Mouse (Mus musculus) thymus, adult 18-20 months (tissue): Measurements from ENCODE around the gene Trp53bp2.

Experiments used
- DNase-seq, 2 experiments: peaks; one replicate each; pipeline ENCODE4 v3.0.0; 2022; ENCODE audit warnings: mixed read lengths in 2 of 2

Gene Trp53bp2

GRCm38 (mm10) chr1:182461813-182462212, 52.8 kb downstream of the Trp53bp2 start:
- DNase-seq, result no peak

DNA sequence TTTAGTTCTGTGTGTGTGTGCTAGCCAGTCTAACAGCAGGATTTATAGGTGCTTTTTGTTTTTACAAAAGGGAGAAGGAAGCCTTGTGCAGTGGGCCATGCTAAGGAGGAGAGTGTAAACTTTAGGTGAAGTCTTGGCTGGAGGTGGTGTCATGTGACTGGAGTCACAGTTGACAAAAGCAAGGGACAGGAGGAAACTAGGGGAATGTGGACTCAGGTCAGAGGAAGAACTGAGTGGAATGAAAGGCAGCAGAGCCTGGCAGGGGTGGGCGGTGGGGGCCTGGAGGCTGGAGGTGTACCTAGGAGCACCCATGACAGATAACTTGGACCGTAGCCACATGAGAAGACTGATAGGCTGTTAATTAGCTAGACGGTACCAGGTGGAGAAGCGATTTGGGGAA, 56.3 kb downstream of the Trp53bp2 start:
- no peak for DNase-seq

GRCm38 (mm10) chr1:182465978-182466377, 57.0 kb downstream of the Trp53bp2 start:
- DNase-seq, result no peak

GRCm38 (mm10) chr1:182475005-182475796, 66.2 kb downstream of the Trp53bp2 start:
- DNase-seq, result no peak

DNA sequence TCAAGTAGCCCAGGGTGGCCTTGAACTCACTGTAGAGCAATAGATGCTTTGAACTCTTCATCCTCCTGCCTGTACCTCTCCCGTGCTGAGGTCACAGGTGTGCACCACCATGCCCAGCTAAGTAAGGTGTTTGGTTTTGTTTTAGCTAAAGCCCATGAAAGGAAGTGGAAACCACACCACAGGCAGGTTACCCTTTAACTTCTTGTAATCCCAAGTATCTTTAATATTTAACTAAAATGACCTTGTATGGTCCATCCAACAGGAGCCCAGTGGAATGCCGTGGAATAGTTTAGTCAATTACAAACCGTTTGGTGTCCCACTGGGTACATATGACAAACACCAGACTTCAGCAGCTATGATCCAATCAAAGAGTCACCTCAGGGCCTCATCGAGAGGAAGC, 70.0 kb downstream of the Trp53bp2 start:
- DNase-seq, result no peak

DNA sequence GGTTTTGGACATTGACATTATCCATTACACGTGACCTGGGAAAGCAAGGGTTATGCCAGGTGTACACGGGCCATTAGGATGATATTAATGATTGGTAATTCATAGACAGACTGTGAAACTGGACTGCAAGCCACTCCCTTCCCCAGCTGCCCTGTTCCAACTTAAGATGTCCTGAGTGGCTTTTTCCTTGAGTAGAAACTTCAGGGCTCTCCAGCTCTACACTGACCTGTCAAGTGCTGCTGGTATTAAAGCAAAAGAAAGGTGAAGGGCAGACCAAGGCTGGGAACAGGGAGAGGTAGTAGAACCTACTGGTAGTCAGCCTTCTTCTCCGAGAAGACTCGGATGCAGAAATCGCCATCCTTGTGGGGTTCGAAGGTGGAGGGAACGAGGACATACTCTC, 72.2 kb downstream of the Trp53bp2 start:
- DNase-seq, result no peak

GRCm38 (mm10) chr1:182481646-182482295, 72.8 kb downstream of the Trp53bp2 start:
- no peak for DNase-seq

DNA sequence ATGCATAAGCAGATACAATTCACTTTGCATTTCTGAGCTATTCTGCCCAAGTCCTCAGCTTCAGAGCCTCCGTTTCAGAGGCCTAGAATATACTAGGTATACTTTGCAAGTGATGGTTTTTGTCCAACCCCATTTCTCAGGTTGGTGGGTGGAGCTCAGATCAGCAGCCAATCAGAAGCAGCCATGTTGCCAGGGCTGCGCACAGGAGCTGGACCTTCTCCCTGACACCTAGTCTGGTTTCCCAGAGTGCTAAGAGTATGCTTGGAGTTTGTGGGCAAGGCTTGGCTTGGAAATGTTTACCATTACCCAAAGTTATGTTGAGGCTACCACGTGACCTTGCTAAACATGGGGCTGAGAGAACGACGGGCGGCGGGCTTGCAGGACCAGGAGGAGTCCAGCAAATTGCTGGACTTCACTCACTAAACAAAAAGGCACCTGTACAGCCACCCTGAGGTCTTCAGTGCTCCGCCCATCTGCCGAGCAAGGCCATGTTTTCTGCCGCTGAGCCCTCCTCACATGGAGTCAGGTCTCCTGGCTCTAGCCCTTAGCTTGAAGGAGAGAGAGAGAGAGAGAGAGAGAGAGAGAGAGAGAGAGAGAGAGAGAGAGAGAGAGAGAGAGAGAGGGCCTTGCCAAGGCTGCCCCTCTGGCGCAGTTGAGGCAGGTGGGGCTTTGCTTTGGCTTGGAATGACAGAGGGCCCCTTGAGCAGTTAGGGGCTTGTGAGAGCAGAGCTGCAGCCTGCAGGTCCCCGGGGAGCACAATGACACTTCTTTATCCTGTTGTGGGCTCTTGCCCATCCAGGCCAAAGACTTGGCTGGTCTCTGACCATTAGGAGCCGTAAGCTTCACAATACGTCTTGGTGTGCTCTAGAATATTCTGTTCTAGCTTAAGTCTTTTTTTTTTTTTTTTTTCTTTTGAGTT, 74.3 kb downstream of the Trp53bp2 start:
- DNase-seq, result no peak

DNA sequence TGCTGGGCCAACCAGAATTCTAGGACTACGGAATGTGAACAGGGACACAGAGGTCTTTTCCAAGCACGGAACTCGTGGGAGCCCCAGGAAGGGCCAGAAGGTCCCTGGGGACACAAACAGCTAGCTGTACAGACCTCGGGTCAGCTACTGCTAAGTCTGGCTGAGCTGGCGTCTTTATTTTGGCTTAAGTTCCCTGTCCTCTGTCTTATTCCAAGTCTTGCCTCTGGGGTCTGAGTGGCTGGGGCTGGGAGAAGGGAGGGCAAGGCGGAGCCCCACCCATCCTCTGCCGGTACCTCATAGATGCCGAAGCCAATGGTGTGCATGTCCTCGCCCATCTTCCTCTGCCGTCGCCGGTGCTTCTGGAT, 74.9 kb downstream of the Trp53bp2 start:
- no peak for DNase-seq

DNA sequence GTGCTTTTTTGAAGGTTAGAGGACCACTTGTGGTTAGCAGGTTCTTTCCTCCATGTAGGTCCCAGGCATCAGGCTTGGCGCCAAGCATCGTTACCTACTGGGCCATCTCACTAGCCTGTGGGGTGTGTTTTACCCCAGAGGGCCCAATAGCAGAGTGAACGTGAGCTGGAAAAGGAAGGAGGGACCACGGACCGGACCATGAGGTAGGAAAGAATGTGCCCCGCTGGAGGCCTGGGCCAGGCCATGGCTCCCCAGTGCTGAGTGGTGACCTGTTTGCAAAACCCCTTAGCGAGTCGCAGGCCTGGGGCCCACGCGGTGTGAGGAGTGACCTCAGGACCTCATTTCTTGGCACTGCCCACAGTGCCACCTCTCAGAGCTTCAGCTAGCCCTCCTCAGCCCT, 79.5 kb downstream of the Trp53bp2 start:
- DNase-seq, result no peak

DNA sequence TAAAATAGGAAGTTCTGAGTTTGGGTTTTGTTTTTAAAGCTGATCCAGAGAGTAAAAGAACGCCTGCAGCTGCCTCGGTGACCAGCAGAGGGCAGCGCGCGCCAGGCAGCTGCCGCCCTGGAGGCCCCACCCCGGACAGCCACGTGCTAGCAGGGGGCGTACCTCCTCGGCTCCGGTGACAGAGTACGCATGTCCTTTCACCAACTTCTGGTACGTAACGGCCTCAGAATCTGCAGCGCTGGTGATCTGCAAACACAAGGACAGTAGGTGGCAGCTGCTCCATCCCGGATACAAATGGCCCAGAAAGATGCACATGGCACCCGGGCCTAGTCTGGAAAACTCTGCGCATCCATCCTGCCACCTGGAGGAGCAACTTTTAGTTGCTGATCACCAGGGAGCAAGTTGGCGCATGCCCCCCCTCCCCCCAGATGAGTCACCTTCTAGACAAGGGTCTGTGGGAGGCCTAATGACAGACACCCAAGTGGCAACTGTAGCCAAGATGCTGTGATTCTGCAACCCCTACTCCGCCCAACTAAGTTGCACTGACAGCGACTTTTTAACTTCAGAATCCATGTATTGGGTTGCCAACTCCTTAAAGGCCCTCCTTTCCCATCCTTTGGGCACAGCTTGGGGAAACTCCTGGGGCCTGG, 81.0 kb downstream of the Trp53bp2 start:
- DNase-seq, result peak; percentile 87

GRCm38 (mm10) chr1:182490568-182490967, 81.6 kb downstream of the Trp53bp2 start:
- no peak for DNase-seq

DNA sequence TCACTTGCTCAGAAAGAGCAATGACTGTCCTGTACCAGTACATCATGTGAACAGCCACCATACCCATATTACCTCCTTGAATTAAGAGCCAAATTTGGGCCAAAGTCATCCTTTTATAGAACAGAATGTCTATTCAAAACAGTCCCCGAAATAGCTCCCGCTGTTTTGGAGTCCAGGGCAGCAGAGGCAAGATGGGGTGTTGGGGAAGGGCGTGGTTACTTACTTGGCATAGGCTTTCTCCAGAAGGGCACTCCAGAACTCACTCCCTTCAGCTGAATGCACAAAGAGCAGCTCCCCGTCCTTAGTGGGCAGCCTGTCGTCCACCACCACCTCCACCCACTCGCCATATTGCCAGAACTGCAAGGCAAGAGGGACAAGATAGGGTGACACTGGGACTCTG, 82.9 kb downstream of the Trp53bp2 start:
- no peak for DNase-seq

GRCm38 (mm10) chr1:182494285-182495145, 85.5 kb downstream of the Trp53bp2 start:
- no peak for DNase-seq

DNA sequence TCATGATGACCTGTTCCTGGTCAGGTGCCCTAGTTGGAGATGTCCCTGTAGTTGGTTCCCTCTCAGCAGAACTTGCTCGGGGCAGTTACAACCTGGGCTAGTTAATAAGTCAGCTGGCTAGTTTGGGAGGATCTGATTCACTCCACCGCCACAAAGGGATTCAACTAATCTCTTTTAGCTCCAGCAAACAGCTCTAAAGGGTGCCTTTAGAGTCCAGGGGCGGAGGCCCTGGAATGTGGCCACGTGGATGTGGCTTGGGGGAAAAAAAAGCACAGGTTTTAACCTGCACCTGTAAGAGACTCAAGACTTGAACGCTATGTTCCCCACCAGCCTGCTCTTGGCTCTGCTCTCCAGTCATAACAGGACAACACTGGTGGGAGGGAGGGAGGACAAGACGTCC, 87.7 kb downstream of the Trp53bp2 start:
- DNase-seq, result no peak

DNA sequence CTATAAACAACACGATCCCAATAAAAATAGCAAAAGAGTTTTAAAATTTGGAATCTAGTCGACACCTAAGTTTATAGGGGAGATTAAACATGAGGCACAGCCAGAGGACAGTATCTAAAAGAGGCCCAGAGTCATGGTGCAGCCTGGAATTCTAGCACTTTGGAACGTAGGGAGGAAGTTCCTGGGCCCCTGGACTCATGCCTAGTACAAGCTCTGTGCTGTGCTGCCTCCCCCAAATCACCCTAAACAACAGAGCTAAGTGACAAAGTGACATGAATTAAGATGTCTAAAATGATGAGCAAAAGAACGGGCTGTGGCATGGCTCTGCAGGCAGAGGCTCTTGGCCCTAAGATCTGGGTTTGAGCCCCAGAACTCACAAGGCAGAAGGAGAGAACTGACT, 88.8 kb downstream of the Trp53bp2 start:
- DNase-seq, result no peak

DNA sequence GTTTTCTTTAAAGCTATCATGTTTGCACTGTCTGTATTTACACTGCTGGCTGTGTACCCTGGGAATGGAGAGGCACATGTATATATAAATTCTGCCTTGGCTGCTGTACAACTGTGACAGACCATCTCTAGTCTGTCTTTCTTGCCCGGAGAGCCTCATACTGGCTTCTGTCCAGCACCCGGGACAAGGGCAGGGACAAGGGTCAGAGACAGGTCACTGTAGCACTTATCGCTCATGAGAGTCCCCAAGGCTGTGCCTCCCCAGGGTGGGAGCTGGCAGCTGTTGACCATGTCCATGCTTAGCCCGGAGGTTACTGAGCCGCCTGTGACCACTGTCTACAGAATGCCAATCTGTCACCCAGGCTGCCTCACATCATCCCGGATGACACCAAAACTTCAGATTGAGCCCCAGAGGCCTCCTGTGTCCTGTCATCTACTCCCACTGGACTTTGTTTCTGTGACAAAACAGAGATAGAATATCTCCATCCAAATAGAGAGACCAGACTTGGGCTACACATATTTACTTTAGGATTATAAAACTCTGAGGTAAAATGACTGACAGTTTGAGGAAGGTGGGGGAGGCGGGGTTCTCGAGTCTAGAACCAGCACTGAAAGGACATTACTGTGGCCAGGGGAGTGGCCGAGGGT, 90.6 kb downstream of the Trp53bp2 start:
- DNase-seq, result no peak

- no peak for DNase-seq
Measured at GRCm38 (mm10) chr1:182500224-182500623, 91.3 kb downstream of the Trp53bp2 start.

DNA sequence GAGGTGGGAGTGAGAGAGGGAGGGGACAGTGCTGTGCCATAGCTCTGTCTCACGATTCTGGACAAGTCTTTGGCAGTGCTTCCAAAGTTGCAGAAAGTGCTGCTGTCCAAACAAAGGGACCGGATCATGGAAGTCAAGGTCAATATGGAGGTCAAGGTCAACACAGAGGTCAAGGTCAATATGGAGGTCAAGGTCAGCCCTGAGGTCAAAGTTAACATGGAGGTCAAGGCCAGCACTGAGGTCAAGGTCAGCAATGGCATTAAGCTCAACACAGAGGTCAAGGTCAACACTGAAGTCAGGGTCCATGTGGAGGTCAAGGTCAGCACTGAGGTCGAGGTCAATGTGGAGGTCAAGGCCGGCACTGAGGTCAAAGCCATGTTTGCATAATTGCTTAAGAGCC, 91.9 kb downstream of the Trp53bp2 start:
- DNase-seq, result no peak

- DNase-seq, result no peak
Measured at GRCm38 (mm10) chr1:182501815-182502405, 92.9 kb downstream of the Trp53bp2 start.

DNA sequence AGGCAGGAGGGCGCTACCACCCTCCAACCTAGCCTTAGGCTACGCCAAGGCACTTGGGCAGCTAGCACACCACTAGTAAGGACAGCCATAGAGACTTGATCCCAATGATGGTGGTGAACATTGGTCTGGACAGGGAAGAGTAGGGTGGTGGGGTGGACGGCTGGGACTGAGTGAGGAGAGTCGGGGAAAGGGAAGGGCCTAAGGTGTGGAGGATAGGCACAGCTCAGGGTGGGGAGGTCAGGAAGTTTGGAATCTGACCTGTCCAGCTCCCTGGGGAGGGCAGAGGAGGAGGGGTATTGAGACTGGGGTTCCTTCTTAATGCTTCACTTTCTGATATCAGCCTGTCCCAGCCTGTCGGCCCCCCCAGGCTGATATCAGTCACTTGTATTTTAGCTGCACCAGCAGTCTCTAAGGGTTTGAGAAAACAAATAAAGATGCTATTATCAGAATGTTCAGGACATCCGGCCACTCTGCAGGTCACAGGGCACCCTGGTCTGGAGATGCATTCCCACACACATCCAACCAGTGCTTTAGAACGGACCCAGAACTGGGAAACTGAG, 93.6 kb downstream of the Trp53bp2 start:
- no peak for DNase-seq
